Mouse (Mus musculus) layer of hippocampus, adult 9-11 months (tissue): Measurements from ENCODE around the gene Pdcd2l.
A peak's percentile ranks its signal among the peaks of the same experiment; 100 is the strongest.

ENCODE experiments used
- DNase-seq: peaks from one replicate; pipeline ENCODE4 v3.0.0; 2022

The Pdcd2l gene

DNA sequence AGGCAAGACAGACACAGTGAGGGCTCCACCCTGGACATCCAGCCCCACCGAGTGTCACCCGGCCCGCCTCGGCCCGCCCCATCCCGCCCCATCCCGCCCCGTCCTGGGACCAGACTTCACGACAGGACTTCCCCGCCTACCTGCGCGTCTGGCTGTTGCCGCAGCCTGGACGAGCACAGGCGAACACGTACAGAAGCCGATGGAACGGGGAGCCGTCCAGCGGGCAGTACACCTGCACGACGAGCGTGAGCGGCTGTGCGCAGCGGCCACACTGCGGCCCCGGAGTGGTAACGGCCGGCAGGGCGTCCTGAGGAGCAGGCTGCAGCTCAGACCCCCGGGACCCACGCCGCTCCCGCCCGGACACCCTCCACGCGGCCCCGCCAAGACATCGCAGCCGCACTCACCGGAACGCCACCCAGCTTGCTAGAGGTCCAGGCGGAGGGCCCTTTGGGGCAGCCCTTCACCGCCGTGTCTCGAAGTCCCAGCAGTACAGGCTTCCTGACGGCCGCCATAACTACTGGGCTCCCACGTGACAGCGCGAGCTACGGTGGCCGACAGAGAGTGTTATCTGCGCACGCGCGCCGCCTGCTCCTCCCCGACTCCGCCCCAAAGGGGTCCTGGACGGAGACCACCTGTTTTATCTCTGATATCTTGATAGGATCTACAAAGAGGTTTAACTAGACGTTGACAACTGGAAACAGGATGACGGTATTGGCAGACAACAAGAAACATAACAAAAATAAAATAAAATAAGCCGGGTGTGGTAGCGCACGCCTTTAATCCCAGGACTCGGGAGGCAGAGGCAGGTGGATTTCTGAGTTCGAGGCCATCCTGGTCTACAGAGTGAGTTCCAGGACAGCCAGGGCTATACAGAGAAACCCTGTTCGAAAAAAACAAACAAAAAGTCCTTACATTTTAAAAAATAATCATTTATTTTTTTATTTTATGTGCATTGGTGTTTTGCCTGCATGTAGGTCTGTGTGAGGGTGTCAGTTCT is at the start of gene Pdcd2l:
TSS of gene Pdcd2l (minus strand) at position 530 of the 997 bp plus-strand sequence.
- peak; percentile 92 for DNase-seq

DNA sequence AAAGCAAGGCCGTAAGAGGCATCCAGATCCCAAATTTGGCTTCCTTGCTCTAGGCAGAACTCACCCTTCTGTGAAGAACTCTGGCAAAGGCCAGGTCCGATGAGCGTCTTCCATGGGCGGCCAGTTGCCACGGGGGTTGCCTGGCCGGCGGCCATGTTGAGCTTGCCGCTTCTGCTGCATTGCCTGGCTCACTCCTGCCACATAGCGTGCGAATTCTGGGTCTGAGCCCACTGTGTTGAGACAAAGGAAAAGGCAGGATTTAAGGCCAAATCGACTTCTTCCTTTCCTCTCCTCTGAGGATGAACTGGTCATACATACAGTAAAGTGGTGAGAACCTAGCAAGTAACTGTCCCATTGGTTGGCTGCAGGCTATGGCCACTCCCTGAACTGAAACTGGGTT is 45.7 kb upstream of the Pdcd2l start:
- DNase-seq: no peak

DNA sequence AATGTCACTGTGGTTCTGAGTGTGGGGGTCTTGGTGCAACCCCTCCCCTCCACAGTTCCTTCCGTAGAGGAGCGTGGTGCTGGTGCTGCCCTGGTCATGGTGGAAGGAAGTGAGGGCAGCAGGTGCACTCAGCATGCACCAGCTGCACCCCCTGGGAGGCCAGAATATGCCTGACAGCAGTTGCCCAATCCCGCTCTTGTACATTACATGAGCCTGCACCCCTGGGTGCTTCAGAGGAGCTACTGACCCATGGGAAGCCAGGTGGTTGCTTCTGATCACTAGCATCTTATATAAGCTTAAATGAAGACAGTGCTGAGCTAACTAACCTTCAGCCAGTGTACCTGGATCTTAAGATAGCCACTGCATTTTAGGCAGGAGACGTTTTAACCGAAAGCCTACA is 41.6 kb upstream of the Pdcd2l start:
- DNase-seq: no peak

DNA sequence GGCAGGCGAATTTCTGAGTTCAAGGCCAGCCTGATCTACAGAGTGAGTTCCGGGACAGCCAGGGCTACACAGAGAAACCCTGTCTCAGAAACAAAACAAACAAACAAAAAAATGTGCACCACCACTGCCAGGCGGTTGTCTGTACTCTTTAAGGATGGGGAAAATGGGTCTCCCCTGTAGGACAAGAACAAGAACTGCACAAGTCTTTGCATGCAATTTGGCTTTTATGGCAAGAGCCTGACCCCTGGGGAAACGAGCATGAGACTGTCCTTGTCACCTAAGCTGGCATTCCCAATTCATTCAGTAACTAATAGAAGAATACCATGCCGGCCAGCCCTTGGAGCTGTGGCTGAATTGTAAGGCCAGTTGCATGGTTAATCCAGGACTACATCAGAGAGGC is 39.1 kb upstream of the Pdcd2l start:
- no peak for DNase-seq

DNA sequence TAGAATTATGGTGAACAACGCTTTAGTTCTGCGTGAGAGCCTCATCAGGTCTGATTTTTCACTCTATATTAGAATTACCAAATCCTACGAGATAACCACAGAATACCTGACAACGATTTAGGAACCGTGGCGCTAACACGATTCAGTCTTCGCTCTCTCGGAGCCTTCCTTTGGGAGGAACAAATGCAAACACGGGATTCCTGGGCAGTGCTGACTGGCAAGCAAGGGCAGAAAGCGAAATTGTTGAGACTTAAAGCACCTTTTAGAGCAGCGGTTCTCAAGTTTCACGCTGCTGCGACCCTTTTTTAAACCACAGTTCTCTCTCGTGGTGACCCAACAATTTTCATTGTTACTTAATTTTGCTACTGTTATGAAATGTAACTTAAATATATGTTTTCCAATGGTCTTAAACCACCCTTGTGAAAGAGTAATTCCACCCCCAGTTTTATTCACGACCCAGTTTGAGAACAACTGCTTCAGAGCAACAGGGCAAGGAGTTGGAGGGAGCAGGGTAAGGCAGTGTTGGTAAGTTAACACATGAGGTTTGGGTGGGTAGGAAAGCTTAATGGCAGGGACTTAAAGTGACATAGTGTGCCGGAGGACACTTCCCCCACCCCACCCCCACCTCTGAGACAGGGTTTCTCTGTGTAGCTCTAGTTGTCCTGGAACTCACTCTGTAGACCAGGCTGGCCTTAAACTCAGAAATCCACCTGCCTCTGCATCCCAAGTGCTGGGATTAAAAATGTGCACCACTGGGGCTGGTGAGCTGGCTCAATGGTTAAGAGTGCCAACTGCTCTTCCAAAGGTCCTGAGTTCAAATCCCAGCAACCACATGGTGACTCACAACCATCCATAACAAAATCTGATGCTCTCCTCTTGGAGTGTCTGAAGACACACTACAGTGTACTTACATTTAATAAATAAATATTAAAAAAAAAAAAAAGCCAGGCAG is 38.4 kb upstream of the Pdcd2l start:
- DNase-seq: no peak

DNA sequence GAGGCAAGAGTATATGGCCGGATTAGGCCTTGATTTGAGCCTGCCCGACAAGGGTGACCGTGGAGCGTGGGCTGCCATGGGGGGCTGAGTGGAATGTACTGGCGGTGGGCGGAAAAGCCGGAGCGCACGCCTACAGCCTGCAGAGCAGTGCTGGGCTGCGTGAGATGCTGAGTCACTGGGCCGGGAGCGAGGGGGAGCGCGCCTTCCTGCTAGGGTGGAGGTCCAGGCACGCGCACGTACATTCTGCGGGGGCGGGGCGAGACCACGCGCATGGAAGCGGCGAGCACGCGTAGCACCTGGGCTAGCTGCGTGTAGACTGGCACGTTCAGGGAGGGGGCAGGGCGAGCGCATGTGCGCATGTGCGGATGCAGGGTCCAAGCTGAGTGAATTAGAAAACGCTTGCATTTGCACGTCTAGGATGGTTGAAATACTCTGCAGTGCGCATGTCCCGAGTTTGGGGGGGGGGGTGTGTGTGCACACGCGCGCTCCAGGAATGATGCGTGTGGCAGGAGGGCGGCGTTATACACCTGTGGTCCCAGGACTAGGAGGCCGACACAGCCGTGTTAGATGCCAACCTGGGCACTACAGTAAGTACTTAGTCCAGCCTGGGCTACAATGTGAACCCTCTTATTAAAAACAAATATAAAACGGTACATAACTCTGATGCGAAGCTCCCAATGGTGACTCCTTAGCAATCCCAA is 37.6 kb upstream of the Pdcd2l start:
- peak; percentile 99 for DNase-seq

DNA sequence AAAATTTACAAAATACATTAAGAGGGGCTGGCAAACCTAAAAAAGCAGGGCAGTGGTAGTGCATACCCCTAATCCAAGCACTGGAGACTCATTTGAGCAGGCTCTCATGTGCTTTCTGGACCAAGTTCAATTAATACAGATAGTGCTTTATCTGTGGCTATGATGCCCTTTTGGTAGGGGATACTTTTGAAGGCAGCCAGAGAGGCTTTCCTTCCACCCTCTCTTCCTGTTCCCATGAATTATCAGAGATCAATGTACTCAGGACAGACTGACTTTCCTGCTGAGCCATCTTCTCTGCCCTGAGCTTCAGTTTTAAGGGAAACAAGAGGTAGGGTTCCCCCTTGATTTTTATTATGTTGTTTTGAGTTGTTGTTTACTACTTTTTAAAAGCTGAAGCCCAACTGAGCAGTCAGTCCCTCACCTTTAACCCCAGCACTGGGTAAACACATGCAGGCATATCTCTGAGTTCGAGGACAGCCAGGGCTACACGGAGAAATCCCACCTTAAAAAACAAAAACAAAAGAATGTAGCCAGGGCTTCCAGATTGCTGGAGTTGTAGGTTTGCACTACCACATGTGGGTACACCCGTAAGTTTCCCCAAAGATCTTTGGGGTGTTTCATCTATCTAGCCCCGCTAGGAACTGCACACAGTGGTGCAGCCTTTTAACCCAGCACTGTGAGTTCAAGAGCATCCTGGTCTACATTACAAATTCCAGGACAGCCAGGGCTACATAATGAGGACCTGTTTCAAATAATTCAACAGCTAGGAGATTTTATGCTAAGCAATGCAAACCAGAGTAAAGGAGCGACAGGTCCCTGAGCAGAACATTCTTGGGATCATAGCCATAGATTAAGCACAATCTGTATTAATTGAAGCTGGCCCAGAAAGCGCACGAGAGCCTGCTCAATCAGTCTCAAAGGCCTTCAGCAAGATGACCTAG is 36.6 kb upstream of the Pdcd2l start:
- DNase-seq: no peak

DNA sequence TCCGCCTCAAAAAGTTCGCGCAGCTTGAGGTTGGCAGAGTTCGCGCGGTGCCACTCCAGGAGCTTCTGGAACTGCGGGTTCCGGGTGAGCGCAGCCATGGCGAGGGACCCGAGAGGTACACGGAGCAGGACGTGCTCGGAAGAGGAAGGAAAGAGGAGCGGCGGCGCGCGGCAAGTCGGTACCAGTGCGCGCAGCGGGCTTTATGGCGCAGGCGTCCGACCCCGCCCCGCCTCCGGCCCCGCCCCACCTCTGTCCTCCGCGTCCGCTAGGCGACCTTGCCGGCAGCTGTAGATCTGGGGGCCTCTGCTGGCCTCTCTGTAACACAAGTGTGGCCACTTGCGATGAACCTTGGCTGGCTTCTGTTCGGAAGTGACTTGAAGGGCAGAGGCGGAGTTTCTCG is 33.7 kb upstream of the Pdcd2l start, which contains the start of gene Gpi1:
TSS of gene Gpi1 (minus strand) at position 221 of the 400 bp plus-strand sequence.
- peak; percentile 73 for DNase-seq

DNA sequence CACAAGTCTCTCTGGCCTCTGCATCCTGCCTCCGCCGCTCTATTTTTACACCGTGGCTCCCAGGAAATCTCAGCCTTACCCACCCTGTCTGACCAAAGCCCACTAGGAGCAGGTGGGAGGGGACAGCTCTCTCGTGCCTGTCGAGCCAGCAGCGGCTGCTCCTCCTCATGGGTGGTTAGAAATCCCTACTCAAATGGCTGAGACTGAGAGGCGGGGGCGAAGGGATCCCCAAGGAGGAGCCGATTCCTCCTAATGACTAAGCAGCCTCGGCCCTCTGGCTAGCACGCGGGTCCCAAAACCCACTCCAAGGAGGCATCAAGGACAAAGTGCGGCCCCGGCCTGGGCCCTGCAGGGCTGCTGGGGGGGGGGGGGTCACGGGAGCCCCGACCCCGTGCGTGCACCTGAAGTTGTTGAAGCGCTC is 33.2 kb upstream of the Pdcd2l start:
- peak; percentile 68 for DNase-seq

DNA sequence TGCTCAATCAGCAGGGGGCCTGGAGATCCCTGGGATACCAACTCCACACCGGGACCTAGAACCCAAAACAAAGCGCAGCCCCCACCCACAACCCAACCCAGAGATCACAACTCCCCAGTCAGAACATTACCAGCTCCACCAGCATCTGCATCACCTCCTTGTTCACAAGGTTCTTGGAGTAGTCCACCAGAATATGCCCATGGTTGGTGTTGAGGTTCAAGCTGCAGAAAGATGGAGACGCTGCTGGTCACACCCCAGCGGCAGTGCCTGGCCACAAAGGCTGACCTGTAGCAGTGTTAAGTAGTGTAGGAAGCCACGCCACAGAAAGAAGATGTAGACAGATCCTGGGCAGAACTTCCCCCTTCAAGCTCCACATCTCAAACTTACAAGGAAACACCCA is 32.7 kb upstream of the Pdcd2l start:
- no peak for DNase-seq

DNA sequence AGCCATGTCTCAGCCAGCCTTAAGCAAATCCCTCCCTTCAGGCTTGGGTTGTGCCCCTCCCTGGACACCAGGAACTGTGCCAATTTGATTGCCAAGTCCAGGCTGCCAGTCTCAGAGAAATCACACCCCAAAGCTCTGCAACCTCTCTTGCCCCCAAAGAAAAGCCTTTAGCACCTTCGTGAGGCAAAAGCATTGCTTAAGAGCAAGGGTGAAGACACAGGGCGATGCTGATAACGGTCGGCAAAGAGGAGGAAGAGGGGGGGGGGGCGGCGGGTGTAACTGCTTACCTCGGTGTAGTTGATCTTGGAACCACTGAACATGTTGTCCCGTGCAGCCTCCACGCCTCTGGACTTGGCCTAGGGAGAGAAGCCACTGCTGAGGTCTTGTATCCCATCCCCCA is 32.2 kb upstream of the Pdcd2l start:
- no peak for DNase-seq

DNA sequence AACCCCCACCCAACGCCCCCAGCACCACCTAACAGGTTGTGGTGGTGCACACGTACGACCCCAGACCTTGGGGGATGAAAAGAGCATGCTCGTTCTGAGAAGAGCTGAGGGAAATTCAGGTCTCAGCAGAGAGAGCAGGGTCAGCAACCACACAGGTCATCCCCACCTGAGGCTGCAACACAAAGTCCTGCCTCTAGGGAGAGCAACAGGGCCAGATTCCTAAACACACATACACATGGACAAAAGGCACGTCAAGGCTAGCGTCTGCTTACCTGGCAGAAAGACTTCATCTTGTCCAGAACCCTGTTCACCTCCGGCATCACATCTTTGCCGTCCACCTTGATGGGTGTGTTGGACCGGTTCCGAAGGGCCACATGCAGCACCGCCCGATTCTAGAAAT is 30.4 kb upstream of the Pdcd2l start:
- DNase-seq: no peak

DNA sequence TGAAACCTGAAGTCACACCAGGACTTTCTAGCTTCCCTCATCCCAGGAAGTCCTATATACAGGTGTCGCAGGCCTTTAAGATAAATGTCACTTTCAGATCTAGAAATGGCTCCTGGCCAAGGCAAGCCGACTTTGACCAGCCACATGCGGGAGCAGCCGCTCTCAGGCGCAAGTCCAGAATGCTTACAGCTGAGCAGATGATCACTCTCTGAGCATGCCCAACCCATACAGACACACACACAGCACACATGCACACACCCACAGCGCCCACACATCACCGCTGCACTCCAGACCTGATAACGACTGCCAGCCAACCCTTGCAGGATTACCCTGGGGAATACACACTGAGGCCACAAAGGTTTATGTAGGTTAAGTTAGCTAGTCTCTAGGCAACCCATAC is 29.6 kb upstream of the Pdcd2l start:
- DNase-seq: no peak

DNA sequence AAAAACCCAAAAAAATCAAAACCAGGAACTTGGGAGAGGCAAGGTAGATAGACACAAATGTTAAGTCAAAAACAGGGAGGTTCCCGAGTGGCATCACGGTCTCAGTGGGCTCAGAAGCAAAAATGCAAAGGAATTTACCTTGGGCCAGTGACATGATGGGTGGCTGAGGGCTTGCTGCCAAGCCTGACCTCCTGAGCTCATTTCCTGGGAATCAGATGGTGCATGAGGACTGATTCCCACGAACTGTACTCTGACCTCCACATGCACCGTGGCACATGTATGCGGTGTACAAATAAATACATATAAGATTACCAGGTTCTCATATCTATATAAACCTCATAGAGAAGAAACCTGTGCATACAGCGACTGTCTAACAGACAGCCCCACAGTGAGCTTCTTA is 27.8 kb upstream of the Pdcd2l start:
- no peak for DNase-seq

DNA sequence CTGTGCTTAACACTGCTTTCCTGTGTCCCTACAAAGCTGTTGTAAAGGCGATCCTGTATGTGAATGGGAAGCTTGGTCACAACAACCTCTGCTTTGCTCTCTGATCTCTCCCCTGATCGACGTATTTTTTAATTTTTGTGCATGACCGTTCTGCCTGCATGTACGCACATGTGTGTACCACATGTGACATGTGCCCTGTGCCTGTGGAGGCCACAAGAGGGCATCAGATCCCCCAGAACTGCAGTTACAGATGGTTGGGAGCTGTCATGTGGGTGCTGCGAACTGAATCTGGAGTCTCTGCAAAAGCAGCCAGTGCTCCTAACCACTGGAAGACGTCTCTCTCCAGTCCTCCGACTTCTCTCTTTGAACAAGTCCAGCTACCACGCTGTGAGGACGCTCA is 25.9 kb upstream of the Pdcd2l start:
- DNase-seq: no peak

DNA sequence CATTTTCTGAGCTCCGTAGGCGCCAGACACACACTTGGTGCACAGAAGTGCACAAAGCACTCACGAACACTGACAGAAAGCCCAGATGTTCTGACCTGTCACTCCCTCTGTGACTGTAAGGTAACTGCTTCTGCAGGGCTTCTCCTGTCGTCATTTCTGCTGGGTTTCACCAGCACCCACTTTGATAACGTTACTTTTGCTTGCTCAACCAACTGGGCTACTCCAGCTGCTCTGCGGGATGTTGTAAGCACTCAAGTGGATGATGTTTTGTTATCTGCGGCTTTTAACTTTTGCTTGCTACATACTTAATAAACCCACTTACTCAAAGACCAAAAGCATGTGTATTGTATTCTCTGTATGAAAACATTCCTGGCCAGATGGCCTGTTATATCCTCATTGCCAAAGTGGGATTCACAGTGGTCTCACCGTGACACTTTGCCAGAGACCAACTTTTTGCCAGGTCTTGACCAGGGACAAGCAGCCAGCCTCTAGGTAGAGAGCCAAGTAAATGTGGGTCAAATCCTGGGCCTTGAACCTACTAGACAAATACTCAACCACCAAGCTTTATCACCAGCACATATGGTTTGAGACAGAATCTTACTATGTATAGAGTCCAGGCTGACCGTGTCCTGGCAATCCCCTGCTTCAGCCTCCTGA is 25.3 kb upstream of the Pdcd2l start:
- no peak for DNase-seq

DNA sequence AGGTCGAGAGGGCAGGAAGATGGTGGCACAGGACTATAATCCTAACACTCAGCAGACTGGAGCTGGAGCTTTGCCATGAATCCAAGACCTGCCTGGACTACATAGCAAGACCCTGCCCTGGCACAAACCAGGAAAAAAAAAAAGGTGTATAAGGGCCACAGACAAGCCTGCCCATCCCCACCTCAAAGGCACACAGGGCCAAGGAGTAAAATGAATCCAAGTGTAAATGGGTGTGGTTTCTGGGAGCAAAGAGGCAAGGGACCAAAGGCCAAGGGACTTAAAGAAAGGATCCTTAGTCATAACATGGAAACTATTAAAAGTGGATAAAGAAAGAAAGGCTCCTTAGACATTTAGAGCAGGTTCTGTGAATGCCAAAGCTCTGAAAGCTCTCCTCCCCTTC is 22.0 kb upstream of the Pdcd2l start:
- DNase-seq: no peak

DNA sequence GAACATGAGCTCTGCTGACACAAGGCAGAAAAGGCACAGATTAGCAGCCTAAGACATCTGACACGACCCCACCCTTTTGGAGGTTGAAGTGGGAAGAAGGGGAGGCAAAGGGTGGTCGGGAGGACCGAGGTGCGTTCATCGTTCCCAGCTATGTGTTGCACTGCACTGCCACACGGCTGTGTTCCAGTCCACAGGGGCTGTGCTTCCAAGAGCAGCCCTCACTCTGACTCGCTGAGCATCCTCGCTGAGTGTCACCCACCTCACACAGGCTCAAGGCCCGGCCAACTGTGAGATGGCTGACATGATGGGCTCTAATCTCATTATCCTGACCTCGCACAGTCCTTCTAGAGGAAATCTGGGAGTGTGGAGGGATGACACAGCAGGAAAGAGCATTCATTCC is 20.0 kb upstream of the Pdcd2l start:
- no peak for DNase-seq

DNA sequence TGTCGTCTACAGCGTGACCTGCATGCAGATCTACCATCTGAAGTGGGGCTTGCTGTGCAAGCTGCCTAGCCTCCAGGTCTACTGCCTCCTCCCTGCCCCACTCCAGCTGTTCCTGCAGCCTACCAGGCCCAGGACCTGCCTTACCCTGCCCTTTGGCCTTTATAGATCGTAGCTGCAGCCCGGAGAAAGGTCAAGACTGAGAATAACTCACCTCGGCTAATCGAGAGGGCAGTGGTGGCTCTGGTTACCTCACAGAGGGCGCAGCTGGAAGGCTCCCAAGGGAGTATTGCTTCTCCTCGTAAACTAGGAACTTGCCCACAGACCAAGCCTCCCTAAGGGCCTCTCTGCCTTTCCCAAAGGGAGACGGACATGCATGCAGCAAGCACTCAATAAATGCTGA is 19.0 kb upstream of the Pdcd2l start:
- no peak for DNase-seq

DNA sequence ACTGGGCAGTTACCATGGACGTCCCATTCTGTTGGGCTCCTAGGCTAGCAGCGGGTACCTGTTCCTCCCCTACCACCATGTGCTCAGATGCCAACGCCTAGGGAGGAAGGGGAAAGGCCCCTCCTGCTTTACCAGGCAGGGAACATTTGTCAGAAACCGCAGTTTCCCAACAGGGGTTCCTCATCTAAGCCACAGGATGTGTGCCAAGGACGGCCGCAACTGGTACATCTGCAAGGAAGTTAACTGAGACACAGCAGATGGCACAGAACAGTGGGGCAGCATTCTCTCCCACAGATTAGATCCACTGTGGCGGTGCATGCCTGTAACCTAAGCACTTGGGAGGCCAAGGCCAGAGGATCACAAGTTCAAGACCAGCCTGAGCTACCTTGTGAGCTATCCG is 18.2 kb upstream of the Pdcd2l start:
- peak; percentile 69 for DNase-seq

DNA sequence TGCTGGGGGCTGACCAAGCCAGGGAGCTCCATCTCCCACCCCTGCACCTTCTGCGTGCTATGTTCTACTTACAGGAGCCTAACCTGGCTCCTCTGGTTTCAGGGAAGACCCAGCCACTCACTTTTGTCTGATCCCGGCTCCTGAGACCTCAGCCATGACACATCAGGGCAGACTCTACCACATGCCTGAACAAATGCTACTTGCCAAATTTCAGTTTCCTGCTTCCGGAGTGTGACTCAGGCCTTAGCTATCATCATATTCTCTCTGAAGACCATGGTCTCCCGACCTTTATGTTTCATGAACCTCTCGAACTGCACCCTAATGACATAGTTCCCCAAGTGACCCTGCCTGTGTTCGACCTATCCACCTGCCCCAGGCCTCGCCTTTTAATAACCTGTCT is 16.8 kb upstream of the Pdcd2l start:
- no peak for DNase-seq
